Comparison of ENCODE assay signal across 8 mouse cellular contexts in the genomic region with DNA sequence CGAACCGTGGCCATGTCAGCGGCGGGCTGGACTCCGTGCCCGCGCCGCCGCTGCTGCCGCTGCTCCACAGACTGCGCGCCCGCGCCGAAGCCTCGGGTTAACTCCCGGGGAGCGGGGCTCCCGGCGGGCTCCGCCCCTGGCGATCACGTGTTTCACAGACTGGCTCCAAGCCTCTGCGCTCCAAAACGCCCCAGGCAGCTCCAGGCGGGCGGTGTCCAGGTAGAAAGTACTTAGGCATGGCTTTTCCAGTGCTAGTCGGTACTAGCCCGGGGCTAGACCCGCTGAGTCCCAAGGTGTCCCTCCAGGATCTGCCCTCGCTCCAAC. TPM values are rescaled to one million over a fixed set of nuclear protein-coding genes. Genes with fewer than 3 reads are reported as not detected.
A peak's percentile ranks its signal among the peaks of the same experiment; 100 is the strongest.
DNase-seq lines count a peak whose midpoint lies in the region; ATAC-seq and TF ChIP-seq lines count a peak whose summit lies in the region.

Gene Depdc7, minus strand, starts transcription at position 138 of the 324 bp plus-strand sequence.

- no peak for TF ChIP-seq CTCF in bone marrow macrophage, adult 2 months (IDR thresholded peaks at IDR 0.05; ENCODE audit: low read depth, low read length)

- peak; percentile 88 for DNase-seq in B cell, adult 2 months
- peak; percentile 83 for DNase-seq in liver
- peak; percentile 56 to 77 for DNase-seq in monocyte, adult 2 months (ENCODE audit: low read depth in 1 of 2, low spot score in 2 of 2)
- DNase-seq in spleen, postnatal 14 days (ENCODE audit: low spot score in 2 of 2), result peak; percentile 64 to 74

- peak within 1 kb of the TSS; percentile 87 for H3K4me3 ChIP-seq in bone marrow macrophage, adult 2 months (ENCODE audit: insufficient read depth, low read length)
- H3K4me3 ChIP-seq in embryonic facial prominence, embryonic 15.5 days (replicated peaks), result peak within 1 kb of the TSS; percentile 76
- H3K4me3 ChIP-seq in heart, embryonic 11.5 days (ENCODE audit: low read depth, low read length), result peak within 1 kb of the TSS; percentile 80
- peak within 1 kb of the TSS; percentile 78 for H3K4me3 ChIP-seq in kidney, embryonic 16.5 days (ENCODE audit: low read length)

- H3K9ac ChIP-seq in embryonic facial prominence, embryonic 15.5 days, result peak within 1 kb of the TSS; percentile 53
- peak within 1 kb of the TSS; percentile 83 for H3K9ac ChIP-seq in heart, embryonic 11.5 days (ENCODE audit: low read depth, low read length)
- H3K9ac ChIP-seq in kidney, embryonic 16.5 days (replicated peaks; ENCODE audit: low read length), result peak within 1 kb of the TSS; percentile 86

- H3K27me3 ChIP-seq in embryonic facial prominence, embryonic 15.5 days, result no peaks in the 10 kb centered on the region
- 0 out of 2 replicates have a peak, but pooled peaks cover 2% of the 10 kb centered on the region for H3K27me3 ChIP-seq in heart, embryonic 11.5 days (ENCODE audit: control insufficient read depth, insufficient read depth, low read length)
- no peaks in the 10 kb centered on the region for H3K27me3 ChIP-seq in kidney, embryonic 16.5 days (ENCODE audit: insufficient read depth, low read length)

- under 1% methylated on average over 31 of the region's 31 CpGs for WGBS in embryonic facial prominence, embryonic 15.5 days
- under 1% methylated on average over 31 of the region's 31 CpGs for WGBS in heart, embryonic 11.5 days (ENCODE audit: insufficient replicate concordance)
- WGBS in kidney, embryonic 16.5 days, result under 1% methylated on average over 31 of the region's 31 CpGs

- TF ChIP-seq POLR2A in bone marrow macrophage, adult 2 months (IDR thresholded peaks at IDR 0.05; ENCODE audit: borderline replicate concordance, low read depth, low read length), result no peak

- peaks cover 4% of the 10 kb centered on the region; the same call in 1 of the 2 replicates for H3K4me1 ChIP-seq in bone marrow macrophage, adult 2 months (ENCODE audit: control insufficient read depth, insufficient read depth, low read length)
- H3K4me1 ChIP-seq in embryonic facial prominence, embryonic 15.5 days, result peaks cover 13% of the 10 kb centered on the region
- H3K4me1 ChIP-seq in heart, embryonic 11.5 days (ENCODE audit: control insufficient read depth, insufficient read depth, low read length), result 0 out of 2 replicates have a peak, but pooled peaks cover 4% of the 10 kb centered on the region
- H3K4me1 ChIP-seq in kidney, embryonic 16.5 days (ENCODE audit: insufficient read depth, low read length), result peaks cover 31% of the 10 kb centered on the region

- no peaks in the 10 kb centered on the region for H3K36me3 ChIP-seq in embryonic facial prominence, embryonic 15.5 days
- H3K36me3 ChIP-seq in heart, embryonic 11.5 days (ENCODE audit: control insufficient read depth, insufficient read depth, low read length), result no peaks in the 10 kb centered on the region
- H3K36me3 ChIP-seq in kidney, embryonic 16.5 days (ENCODE audit: insufficient read depth, low read length), result no peaks in the 10 kb centered on the region

- peak; percentile 89 for ATAC-seq in embryonic facial prominence, embryonic 15.5 days (ENCODE audit: insufficient number of reproducible peaks, low FRiP score, low TSS enrichment, low read depth)
- peak; percentile 81 for ATAC-seq in heart, embryonic 11.5 days (replicated peaks; ENCODE audit: insufficient number of reproducible peaks, low FRiP score, low TSS enrichment)
- peak; percentile 92 for ATAC-seq in kidney, embryonic 16.5 days (ENCODE audit: low FRiP score, low TSS enrichment)

- H3K27ac ChIP-seq in bone marrow macrophage, adult 2 months (ENCODE audit: insufficient read depth, low read depth, low read length), result no peak within 1 kb of the TSS
- H3K27ac ChIP-seq in embryonic facial prominence, embryonic 15.5 days (replicated peaks), result no peak within 1 kb of the TSS
- H3K27ac ChIP-seq in heart, embryonic 11.5 days (ENCODE audit: low read depth, low read length), result no peak within 1 kb of the TSS
- H3K27ac ChIP-seq in kidney, embryonic 16.5 days (ENCODE audit: low read length), result peak within 1 kb of the TSS; percentile 93

- H3K9me3 ChIP-seq in embryonic facial prominence, embryonic 15.5 days (replicated peaks), result no peaks in the 10 kb centered on the region
- H3K9me3 ChIP-seq in heart, embryonic 11.5 days (replicated peaks; ENCODE audit: control insufficient read depth, low read length), result no peaks in the 10 kb centered on the region
- H3K9me3 ChIP-seq in kidney, embryonic 16.5 days (ENCODE audit: low read length), result no peaks in the 10 kb centered on the region

- peak within 1 kb of the TSS; percentile 92 for H3K4me2 ChIP-seq in embryonic facial prominence, embryonic 15.5 days (replicated peaks)
- H3K4me2 ChIP-seq in heart, embryonic 11.5 days, result peak within 1 kb of the TSS; percentile 96
- H3K4me2 ChIP-seq in kidney, embryonic 16.5 days (replicated peaks; ENCODE audit: low read depth, low read length), result peak within 1 kb of the TSS; percentile 85

RNA-seq across cellular contexts. Expression of gene Depdc7, which starts in this region (rescaled TPM):
- polyA plus RNA-seq in bone marrow macrophage, adult 2 months (2012; ENCODE audit: insufficient read depth, insufficient read length, missing spikeins), result 13.1 and 14.4 TPM in 2 replicates
- 7.7 and 9.0 TPM in 2 replicates for polyA plus RNA-seq in embryonic facial prominence, embryonic 15.5 days (2015; fragmentation: Nextera tagmentation; extraction: Ambion mirVana)
- 3.0 and 3.6 TPM in 2 replicates for polyA plus RNA-seq in heart, embryonic 11.5 days (2014; fragmentation: Nextera tagmentation; extraction: Ambion mirVana)
- polyA plus RNA-seq in kidney, embryonic 16.5 days (2015; fragmentation: Nextera tagmentation; extraction: Ambion mirVana), result 24.2 and 26.1 TPM in 2 replicates
